Mouse (Mus musculus): Measurements from ENCODE around the gene Dok7. TPM values are rescaled to one million over a fixed set of nuclear protein-coding genes. Genes with fewer than 3 reads are reported as not detected.
A peak's percentile ranks its signal among the peaks of the same experiment; 100 is the strongest.

Gene Dok7
- 8.7 and 17.1 TPM in 2 replicates for total RNA-seq (2021)
- long read RNA-seq, transcript Dok7-203 (7 exons, 2,779 nt), result major isoform, 7 of 14 reads
- long read RNA-seq, partial matches to known transcripts, result 3 of 14 reads
- long read RNA-seq, other reads (novel, unspliced or antisense), result 4 of 14 reads

DNA sequence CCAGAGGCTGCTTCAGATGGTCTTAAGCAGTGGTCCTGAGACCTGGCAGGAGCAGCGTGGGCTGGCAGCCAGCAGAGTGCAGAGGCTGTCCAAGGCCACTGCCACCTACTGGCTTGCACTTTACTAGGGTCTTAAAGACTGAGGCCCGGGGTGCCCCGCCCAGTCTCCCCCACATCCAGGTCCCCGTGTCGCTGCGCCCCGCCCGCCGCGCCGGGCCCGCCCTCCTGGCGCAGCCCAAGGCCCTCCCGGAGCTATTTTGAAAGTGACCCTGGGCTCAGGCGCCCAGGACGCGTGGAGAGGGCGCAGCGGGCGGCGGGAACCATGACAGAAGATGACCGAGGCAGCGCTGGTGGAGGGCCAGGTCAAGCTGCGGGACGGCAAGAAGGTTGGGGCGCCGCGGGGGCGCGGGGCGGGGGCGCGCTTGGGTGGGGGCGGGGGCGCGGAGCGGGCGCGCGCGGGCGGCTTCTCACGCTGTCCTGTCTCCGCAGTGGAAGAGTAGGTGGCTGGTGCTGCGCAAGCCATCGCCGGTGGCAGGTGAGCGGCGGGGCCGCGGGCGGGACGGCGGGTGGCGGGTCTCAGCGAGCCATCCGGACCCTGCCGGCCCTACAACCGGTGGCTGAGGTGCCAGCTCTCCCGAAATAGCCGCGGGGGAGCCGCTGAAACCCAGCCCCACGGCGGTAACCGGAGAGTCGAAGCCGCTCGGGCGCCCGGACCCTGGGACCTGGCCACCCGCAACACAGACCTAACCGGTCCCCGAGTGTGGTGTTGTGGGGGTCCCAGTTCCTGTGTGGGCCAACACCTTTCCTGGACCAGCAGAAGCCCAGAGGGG lies at the start of gene Dok7:
Gene Dok7 (plus strand): TSS at position 163 of the 829 bp plus-strand sequence.
- peak; percentile 74 for DNase-seq

DNA sequence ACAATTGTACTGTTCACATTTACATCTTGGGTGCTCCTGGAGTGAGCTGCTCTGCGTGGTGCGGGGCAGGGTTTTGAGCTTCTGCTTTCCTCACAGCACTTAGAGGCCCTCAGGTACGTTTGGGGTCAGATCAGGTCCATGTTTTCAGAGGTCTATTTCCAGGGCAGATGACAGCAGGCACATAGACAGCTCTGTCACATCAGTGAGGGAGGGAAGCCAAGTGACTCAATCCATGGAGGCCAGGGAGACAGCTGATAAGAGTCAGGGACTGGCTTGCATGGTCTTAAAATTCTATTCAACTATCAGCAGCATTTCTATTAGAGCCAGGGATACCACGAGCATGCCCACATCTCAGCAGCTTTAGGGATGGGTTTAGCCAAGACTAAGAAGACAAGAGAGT lies 47.4 kb upstream of the Dok7 start:
- peak; percentile 25 for DNase-seq

GRCm38 (mm10) chr5:35010656-35011055 lies 45.9 kb upstream of the Dok7 start:
- DNase-seq, result no peak

DNA sequence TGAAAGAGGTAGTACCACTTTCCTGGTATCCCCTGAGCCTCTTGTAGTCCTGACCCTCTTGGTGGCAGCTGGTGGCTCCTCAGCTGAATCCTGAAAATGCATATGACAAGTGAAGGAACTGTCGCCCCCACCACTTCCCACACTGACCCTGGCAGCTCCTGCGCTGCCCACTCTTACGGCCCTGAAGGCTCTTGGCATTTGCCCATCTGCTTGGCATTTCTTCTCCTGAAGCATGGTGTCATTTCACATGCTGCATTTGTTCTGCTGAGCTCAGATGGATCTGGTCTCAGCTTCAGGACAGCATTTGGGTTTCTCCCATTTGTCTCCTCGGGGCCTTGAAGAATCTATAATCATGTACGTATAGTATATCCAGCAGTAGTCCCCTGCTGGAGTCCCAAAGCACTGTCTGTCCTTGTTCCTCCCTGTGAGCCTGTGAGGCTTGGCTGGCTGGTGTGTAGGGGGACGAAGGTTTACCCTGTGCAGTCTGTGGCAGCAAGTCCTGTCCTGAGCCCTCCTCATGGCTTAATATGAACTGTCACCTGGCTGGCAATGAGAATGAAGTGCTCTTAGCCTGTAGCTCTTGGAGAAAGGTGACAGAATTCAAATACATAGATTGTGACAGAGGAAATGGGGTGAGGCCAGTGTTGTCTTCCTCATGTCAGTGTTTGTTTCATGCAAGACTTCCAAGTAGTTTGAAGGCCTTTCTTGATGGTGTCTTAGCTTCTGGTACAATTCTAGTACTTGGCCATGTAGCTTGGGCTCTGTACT lies 45.2 kb upstream of the Dok7 start:
- no peak for DNase-seq

DNA sequence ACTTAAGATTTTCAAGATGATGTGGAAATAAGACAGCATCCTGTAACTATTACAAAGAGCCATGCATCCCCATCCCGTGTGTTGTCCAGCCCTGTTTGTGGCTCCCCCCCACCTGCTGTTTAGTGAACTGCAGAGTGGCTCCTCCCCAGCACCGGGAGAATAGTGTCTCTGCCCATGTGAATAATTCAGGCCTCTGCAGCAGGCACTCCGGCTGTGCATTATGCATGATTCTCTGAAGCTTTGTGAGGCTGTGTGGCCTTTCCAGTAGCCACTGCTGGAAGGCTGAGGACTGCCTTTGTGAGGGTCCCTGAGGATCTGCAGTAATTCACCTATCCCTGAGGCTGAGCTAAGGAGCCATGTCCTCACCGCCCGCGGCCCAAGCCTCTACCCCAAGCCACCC lies 42.5 kb upstream of the Dok7 start:
- DNase-seq, result no peak

DNA sequence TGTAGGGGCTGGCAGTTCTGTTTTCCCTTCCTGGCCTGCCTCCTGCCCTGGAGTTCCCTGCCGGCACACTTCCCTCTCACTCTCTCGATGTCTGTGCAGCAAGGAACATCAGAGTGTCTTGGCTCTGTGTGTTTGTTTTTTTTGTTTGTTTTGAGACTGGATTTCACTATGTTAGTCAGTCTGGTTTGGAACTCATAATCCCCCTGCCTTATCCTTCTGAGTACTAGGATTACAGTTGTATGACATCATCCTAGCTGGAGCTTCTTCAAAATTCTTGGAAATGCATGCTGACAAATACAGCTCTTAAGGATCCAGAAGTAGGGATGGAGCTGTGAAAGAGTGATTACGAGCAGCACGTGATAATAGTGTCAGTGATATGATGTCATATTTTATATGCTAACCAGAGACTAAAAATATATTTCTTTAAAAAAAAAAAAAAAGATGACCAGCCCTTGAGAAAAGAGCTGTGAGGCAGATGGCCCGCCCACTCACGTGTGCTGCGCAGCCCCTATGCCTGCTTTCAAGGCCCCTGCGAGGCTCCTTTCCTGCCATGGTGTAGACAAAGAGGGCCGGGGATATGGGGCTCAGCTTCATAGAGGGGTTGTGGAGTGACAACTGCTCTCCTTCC lies 36.8 kb upstream of the Dok7 start:
- no peak for DNase-seq

DNA sequence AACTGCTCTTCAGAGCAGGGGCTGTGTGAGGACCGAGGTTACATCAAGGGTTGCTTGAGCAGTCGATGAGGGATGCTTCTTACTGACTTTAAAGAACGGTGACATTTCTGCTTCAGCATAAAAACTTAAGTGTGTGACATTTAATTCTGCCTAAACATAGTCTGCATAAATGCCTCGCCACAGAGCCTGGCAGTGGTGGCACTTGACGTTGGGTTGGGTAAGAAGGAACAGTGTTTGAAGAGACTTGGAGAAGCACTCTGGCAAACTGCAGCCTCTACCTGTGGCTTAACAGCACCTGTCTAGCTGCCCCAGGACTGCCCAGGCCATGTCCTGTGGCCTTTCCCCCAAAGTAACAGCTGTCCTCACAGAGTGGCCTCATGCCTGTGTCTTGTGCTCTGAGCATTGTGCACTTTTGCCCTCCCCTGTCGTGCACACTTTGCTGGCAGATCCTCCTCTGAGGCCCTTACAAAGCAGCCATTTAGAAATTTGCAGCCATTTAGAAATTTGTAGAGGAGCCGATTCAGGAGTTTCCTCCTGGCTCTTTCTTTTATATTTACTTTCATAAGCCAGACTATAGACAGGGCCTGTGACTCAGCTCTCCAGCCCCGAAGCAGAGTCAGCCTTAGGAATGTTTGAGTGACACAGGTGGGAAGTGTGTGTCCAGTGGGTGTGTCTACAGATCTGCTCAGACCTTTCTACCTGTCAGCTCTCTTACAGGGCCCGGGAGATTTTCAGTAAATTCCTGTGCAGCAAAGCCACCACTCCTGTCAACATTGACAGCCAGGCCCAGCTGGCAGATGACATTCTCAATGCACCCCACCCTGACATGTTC lies 35.9 kb upstream of the Dok7 start:
- no peak for DNase-seq

GRCm38 (mm10) chr5:35024975-35025374 lies 31.6 kb upstream of the Dok7 start:
- peak; percentile 68 for DNase-seq

GRCm38 (mm10) chr5:35029303-35029702 lies 27.3 kb upstream of the Dok7 start:
- DNase-seq, result no peak

GRCm38 (mm10) chr5:35029755-35030154 lies 26.8 kb upstream of the Dok7 start:
- no peak for DNase-seq

- DNase-seq, result no peak
These were observed 23.5 kb upstream of the Dok7 start for GRCm38 (mm10) chr5:35033068-35033467.

DNA sequence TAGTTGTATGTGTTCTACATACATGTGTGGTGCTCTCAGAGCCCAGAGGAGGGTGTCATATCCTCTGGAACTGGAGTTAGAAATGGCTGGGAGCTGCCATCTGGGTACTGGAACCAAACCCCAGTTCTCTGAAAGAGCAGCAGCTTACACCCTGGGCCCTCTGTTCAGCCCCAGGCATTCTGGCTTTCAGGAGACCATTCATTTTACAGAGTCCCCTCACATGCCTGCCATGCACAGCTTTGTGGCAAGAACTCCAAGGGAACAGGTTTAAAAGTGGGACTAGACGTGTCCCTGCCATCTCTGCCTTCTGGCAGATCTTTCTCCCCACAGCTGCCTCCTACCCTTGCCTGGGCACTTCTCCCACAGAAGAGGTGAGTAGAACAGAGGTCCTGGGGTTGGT lies 22.9 kb upstream of the Dok7 start:
- DNase-seq, result no peak

- no peak for DNase-seq
These were observed 21.4 kb upstream of the Dok7 start for GRCm38 (mm10) chr5:35035141-35035540.

DNA sequence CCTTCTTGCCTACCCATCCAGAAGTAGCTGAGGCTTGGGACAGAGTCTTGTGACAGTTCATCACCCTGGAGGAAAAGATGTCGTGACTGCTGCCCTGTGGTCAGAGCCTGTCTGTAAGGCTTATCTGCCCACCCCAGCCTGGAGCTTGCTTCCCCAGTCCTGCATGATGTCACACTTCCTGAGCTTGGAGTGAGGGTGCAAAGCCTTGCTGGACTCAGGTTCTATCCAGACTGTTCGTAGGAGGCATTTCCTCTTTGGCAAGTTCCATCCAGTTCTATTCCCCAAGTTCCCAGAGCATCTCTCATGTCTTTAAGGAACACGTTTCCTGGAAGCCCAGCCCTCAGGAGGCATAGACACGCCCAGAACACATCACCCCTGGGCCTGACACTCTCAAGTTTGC lies 20.8 kb upstream of the Dok7 start:
- DNase-seq, result no peak

DNA sequence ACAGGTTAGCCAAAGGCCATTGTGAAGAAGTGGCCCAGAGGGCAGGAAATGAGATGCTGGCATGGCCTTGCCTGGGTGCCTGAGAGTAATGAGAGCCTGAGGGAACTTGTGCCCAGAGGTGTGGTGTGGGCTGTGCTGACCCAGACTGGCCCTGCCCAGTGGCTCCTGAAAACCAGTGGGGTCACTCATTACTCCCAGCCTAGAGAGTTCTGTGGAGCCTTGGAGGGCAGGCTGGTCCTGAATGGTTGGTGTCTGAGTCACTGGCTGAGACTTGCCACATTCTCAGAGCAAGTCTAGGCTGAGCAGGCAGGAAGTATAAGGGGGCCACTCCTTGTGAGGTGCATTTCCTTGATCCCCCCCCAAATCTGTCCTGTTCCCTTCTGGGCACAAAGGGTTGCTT lies 19.1 kb upstream of the Dok7 start:
- DNase-seq, result no peak

DNA sequence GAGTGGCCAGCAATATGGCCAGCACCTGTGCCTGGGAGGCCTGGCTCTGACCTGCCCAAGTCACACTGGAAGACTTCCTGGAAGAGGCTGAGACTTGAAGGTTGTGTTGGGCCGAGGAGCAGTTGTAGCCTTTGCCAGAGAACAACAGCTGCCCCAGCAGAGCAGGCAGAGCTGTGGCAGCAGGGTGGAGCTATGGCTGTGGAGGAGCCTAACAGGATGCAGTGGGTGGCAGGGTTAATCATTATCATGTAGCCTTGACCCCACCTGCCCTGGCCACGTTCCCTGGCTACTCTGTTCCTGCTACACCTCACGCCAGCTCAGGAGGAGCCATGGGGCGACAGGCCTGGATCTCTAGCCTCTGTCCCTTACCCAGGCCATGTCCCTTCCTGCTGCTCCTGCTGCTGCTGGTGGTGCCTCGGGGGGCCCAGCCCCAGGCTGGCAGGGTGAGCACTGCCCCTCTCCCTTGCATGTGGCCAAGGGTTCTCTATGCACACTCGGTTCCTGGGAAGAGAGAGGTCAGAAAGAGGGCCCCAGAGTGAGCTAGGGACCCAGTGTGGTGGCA lies 15.2 kb upstream of the Dok7 start, which contains the start of gene Hgfac:
Gene Hgfac (plus strand): TSS at position 242 of the 562 bp plus-strand sequence.
- no peak for DNase-seq

GRCm38 (mm10) chr5:35042431-35043109 lies 14.0 kb upstream of the Dok7 start:
- no peak for DNase-seq

DNA sequence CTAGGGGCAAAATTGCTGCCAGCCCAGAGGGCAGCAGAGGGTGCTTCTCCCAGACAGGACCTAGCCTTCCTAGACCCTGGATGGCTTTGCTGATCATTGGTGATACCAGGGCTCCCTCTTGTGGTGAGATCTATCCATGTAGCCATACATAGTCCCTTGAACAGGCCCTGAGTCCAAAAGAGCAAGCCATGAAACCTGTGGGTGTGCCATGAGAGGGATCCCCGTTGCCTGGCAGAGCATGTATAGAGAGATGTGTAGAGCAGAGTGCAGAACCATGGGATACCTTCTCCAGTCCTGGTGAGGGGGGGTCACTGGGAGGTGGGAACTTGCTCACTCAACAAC lies 13.5 kb upstream of the Dok7 start:
- peak; percentile 59 for DNase-seq

GRCm38 (mm10) chr5:35050541-35050940 lies 6.0 kb upstream of the Dok7 start:
- no peak for DNase-seq

- no peak for DNase-seq
These were observed 1.9 kb upstream of the Dok7 start for GRCm38 (mm10) chr5:35054628-35055027.

DNA sequence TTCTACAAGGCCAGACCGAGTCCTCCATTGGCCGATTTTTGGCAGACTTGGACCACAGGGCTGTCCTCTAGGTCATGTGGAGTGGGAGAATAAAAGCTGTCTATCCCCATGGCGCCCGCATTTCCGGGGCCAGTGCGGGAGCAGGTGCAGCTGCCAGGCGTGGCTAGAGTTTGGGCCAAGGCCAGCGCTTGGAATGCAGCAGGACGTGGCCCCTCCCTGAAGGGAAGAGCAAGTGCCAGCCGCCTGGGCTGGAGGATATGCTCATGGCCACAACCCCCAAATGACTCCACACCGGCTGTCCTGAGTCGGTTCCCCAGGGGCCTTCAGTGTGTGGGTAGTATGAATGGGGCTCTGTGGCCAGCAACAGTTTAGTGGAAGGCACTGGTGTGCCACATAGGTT lies 1.5 kb upstream of the Dok7 start:
- DNase-seq, result peak; percentile 74
